In genomic region chr7:99101767-99102593, GRCm38 (mm10) we compare ENCODE assay signal across 9 mouse cellular contexts. TPM values are rescaled to one million over a fixed set of nuclear protein-coding genes. Genes with fewer than 3 reads are reported as not detected.
DNase-seq lines count a peak whose midpoint lies in the region; ATAC-seq and TF ChIP-seq lines count a peak whose summit lies in the region.
"Had no signal": no experiment of that assay in that cellular context is flagged by ENCODE, and none has a peak within 500 bp of the region (broad histone marks: within the 10 kb centered on the region; RNA-seq: fewer than 3 reads in every experiment).

No protein-coding gene starts in this region.

- H3K4me2 ChIP-seq in midbrain, postnatal 0 days (ENCODE audit: low read depth, low read length, poor library complexity, severe bottlenecking), result no peak overlapping the region
- H3K4me2 ChIP-seq in intestine, postnatal 0 days (replicated peaks; ENCODE audit: low read depth), result peak overlapping the region; percentile 57
- peak overlapping the region; percentile 13; the same call in 1 of the 2 replicates for H3K4me2 ChIP-seq in liver, embryonic 15.5 days
- H3K4me2 ChIP-seq: midbrain, embryonic 11.5 days had no signal

- no peak overlapping the region for H3K4me3 ChIP-seq in midbrain, postnatal 0 days (ENCODE audit: low read depth, low read length)
- H3K4me3 ChIP-seq in midbrain, embryonic 10.5 days, result no peak overlapping the region
- no peak overlapping the region for H3K4me3 ChIP-seq in intestine, postnatal 0 days (ENCODE audit: low read depth, low read length)
- no peak overlapping the region for H3K4me3 ChIP-seq in liver, embryonic 15.5 days (replicated peaks)

- H3K27me3 ChIP-seq in midbrain, postnatal 0 days (ENCODE audit: insufficient read depth, low read length), result no peaks in the 10 kb centered on the region
- no peaks in the 10 kb centered on the region for H3K27me3 ChIP-seq in midbrain, embryonic 10.5 days (ENCODE audit: low read depth, poor library complexity, severe bottlenecking)
- no peaks in the 10 kb centered on the region for H3K27me3 ChIP-seq in intestine, postnatal 0 days (replicated peaks; ENCODE audit: control insufficient read depth, insufficient read depth, low read length)
- H3K27me3 ChIP-seq in liver, embryonic 15.5 days, result no peaks in the 10 kb centered on the region

- H3K9ac ChIP-seq in midbrain, postnatal 0 days (replicated peaks; ENCODE audit: low read length, poor library complexity, severe bottlenecking), result no peak overlapping the region
- no peak overlapping the region for H3K9ac ChIP-seq in intestine, postnatal 0 days (ENCODE audit: low read depth, low read length)
- H3K9ac ChIP-seq in liver, embryonic 15.5 days, result no peak overlapping the region

- no peak for TF ChIP-seq CTCF in midbrain, postnatal 0 days (IDR thresholded peaks at IDR 0.05)
- no peak for TF ChIP-seq CTCF in intestine, postnatal 0 days (IDR thresholded peaks at IDR 0.05; ENCODE audit: low read depth)

- no peak for ATAC-seq in midbrain, postnatal 0 days (ENCODE audit: low FRiP score)
- peak; percentile 76 for ATAC-seq in intestine, postnatal 0 days
- no peak for ATAC-seq in liver, embryonic 15.5 days (ENCODE audit: insufficient read depth)

- H3K27ac ChIP-seq in midbrain, postnatal 0 days (ENCODE audit: low read depth, low read length), result no peak overlapping the region
- no peak overlapping the region; the same call in 1 of the 2 replicates for H3K27ac ChIP-seq in midbrain, embryonic 10.5 days (replicated peaks)
- H3K27ac ChIP-seq in intestine, postnatal 0 days (ENCODE audit: low read depth, low read length), result peak overlapping the region; percentile 81
- peak overlapping the region; percentile 69 for H3K27ac ChIP-seq in liver, embryonic 15.5 days (replicated peaks)

- H3K4me1 ChIP-seq in midbrain, postnatal 0 days (ENCODE audit: insufficient read depth, low read length), result no peaks in the 10 kb centered on the region
- peaks cover 36% of the 10 kb centered on the region for H3K4me1 ChIP-seq in midbrain, embryonic 10.5 days
- peaks cover 6% of the 10 kb centered on the region; the same call in 1 of the 2 replicates for H3K4me1 ChIP-seq in intestine, postnatal 0 days (replicated peaks; ENCODE audit: control insufficient read depth, insufficient read depth, low read length)
- peaks cover 35% of the 10 kb centered on the region for H3K4me1 ChIP-seq in liver, embryonic 15.5 days (replicated peaks)

- 38% methylated on average over 11 of the region's 11 CpGs for WGBS in midbrain, postnatal 0 days
- WGBS in midbrain, embryonic 10.5 days, result 36% methylated on average over 11 of the region's 11 CpGs
- 21% methylated on average over 11 of the region's 11 CpGs for WGBS in intestine, postnatal 0 days
- 28% methylated on average over 11 of the region's 11 CpGs for WGBS in liver, embryonic 15.5 days (ENCODE audit: insufficient replicate concordance)

- peaks cover 9% of the 10 kb centered on the region for H3K36me3 ChIP-seq in midbrain, postnatal 0 days (ENCODE audit: insufficient read depth, low read length)
- H3K36me3 ChIP-seq in midbrain, embryonic 10.5 days, result peaks cover 6% of the 10 kb centered on the region; the same call in 1 of the 2 replicates
- peaks cover 17% of the 10 kb centered on the region for H3K36me3 ChIP-seq in intestine, postnatal 0 days (ENCODE audit: control insufficient read depth, insufficient read depth)
- peaks cover 10% of the 10 kb centered on the region for H3K36me3 ChIP-seq in liver, embryonic 15.5 days (replicated peaks)

- DNase-seq in midbrain, postnatal 0 days (ENCODE audit: low spot score), result peak; percentile 17
- DNase-seq in midbrain, embryonic 10.5 days (ENCODE audit: low spot score), result no peak
- DNase-seq in urinary bladder, postnatal 4 days (ENCODE audit: low spot score in 2 of 2), result no peak
- no peak for DNase-seq in adrenal gland, adult 18-20 months (ENCODE audit: low spot score in 2 of 2)
- DNase-seq in urinary bladder, postnatal 10 days (ENCODE audit: low spot score), result no peak
- DNase-seq in heart, postnatal 4 days, result no peak

- no peaks in the 10 kb centered on the region for H3K9me3 ChIP-seq in midbrain, postnatal 0 days (ENCODE audit: low read length)
- H3K9me3 ChIP-seq in midbrain, embryonic 10.5 days (replicated peaks), result no peaks in the 10 kb centered on the region
- no peaks in the 10 kb centered on the region for H3K9me3 ChIP-seq in intestine, postnatal 0 days (ENCODE audit: control insufficient read depth)
- no peaks in the 10 kb centered on the region for H3K9me3 ChIP-seq in liver, embryonic 15.5 days (replicated peaks)

RNA-seq across cellular contexts. Expression of gene Uvrag, which starts 39.0 kb away (rescaled TPM):
- 23.3 and 26.3 TPM in 2 replicates for total RNA-seq in midbrain, postnatal 0 days (2014; rRNA removed)
- polyA plus RNA-seq in midbrain, postnatal 0 days (2015; fragmentation: Nextera tagmentation; extraction: Ambion mirVana), result 13.5 and 19.8 TPM in 2 replicates
- 9.7 and 10.0 TPM in 2 replicates for polyA plus RNA-seq in midbrain, embryonic 10.5 days (2016; fragmentation: Nextera tagmentation; extraction: Ambion mirVana)
- 12.0 and 17.4 TPM in 2 replicates for polyA plus RNA-seq in intestine, postnatal 0 days (2015; fragmentation: Nextera tagmentation; extraction: Ambion mirVana)
- 8.3 and 9.7 TPM in 2 replicates for polyA plus RNA-seq in liver, embryonic 15.5 days (2015; fragmentation: Nextera tagmentation; extraction: Ambion mirVana)
- 10 to 100 TPM; 15.4 to 29.0 TPM for total RNA-seq in adrenal gland, adult 18-20 months (2021)
- 10 to 100 TPM; 33.2 to 34.5 TPM for total RNA-seq in heart, postnatal 4 days (2021)

Comparison
In these comparisons a context has a peak if more than half of its experiments do, and no peak if none do; other contexts are left out.
1. H3K27ac ChIP-seq: peak in intestine, postnatal 0 days (single experiment) and liver, embryonic 15.5 days (single experiment); none in midbrain, postnatal 0 days (single experiment) and midbrain, embryonic 10.5 days (single experiment).